In the genomic region with DNA sequence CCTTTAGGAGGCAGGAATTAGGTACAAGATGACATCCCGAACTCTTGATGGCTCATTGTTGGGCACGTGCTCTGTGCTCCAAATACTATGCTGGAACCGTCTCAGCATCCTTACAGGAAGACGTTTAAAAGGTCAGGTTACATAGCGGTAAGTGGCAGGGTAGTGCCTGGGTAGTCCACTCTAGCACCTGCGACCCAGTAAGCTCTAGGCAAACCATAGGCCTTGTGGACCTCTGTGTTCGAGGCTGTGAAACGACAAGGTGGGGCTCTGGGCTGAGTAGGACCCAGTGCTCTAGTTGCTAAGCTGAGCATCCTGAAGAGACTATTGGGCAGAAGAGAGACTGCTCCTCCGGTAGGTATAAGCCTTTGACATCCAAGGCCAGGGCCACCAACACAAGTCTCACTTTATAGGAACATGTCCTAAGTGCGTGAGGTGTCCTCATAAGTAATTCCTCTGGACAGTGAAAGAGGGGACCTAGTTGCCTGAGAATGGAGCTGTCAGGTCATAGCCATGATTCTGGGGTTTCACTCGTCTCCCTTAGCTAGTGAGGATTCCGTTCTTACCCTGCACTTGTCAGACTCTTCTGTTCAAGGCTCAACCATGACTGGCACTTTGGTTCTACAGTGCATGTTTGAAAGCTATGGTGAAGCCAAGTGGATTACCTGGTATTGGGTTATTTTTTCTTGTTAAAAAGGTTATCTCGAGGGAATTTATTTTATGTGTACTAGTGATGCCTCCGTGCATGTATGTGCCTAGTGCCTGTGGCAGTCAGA, we compare ENCODE assay signal across 9 mouse cellular contexts. TPM values are rescaled to one million over a fixed set of nuclear protein-coding genes. Genes with fewer than 3 reads are reported as not detected.
A peak's percentile ranks its signal among the peaks of the same experiment; 100 is the strongest.
DNase-seq lines count a peak whose midpoint lies in the region; ATAC-seq and TF ChIP-seq lines count a peak whose summit lies in the region.
"Had no signal": no experiment of that assay in that cellular context is flagged by ENCODE, and none has a peak within 500 bp of the region (broad histone marks: within the 10 kb centered on the region; RNA-seq: fewer than 3 reads in every experiment).

No protein-coding gene starts in this region.

- no peak overlapping the region for H3K27ac ChIP-seq in gastrocnemius, adult 2 months
- H3K27ac ChIP-seq in neural tube, embryonic 11.5 days (ENCODE audit: low read depth, low read length), result no peak overlapping the region
- H3K27ac ChIP-seq in limb, embryonic 15.5 days, result no peak overlapping the region

- peak overlapping the region; percentile 35 for H3K9ac ChIP-seq in neural tube, embryonic 11.5 days (ENCODE audit: low read length)
- H3K9ac ChIP-seq in limb, embryonic 15.5 days, result no peak overlapping the region; the same call in 1 of the 2 replicates

- intact Hi-C loops in gastrocnemius, adult 2 months (cut with DNase I), result no loop called here

- no peaks in the 10 kb centered on the region for H3K9me3 ChIP-seq in neural tube, embryonic 11.5 days (ENCODE audit: control insufficient read depth, low read length)
- H3K9me3 ChIP-seq in limb, embryonic 15.5 days, result no peaks in the 10 kb centered on the region

- 46% methylated on average over 14 of the region's 14 CpGs for WGBS in neural tube, embryonic 11.5 days
- 46% methylated on average over 14 of the region's 14 CpGs for WGBS in limb, embryonic 15.5 days

- ATAC-seq in neural tube, embryonic 11.5 days (ENCODE audit: insufficient read depth, low FRiP score, low TSS enrichment), result no peak
- ATAC-seq in limb, embryonic 15.5 days (ENCODE audit: insufficient number of reproducible peaks, low FRiP score, low TSS enrichment, low read depth), result no peak
- no peak for ATAC-seq in cerebellum, adult (ENCODE audit: insufficient number of reproducible peaks, low FRiP score, low TSS enrichment)
- no peak for ATAC-seq in monocyte, adult 5-6 weeks (replicated peaks; ENCODE audit: insufficient number of reproducible peaks, low FRiP score, low TSS enrichment, poor library complexity, severe bottlenecking)

- peaks cover 45% of the 10 kb centered on the region for H3K27me3 ChIP-seq in neural tube, embryonic 11.5 days (ENCODE audit: control insufficient read depth, insufficient read depth, low read length)
- H3K27me3 ChIP-seq in limb, embryonic 15.5 days, result peaks cover 76% of the 10 kb centered on the region

- peak overlapping the region; percentile 68 for H3K4me3 ChIP-seq in gastrocnemius, adult 2 months
- peak overlapping the region; percentile 42 for H3K4me3 ChIP-seq in neural tube, embryonic 11.5 days (ENCODE audit: low read depth, low read length)
- H3K4me3 ChIP-seq in limb, embryonic 15.5 days, result peak overlapping the region; percentile 43

- H3K36me3 ChIP-seq in neural tube, embryonic 11.5 days (ENCODE audit: control insufficient read depth, insufficient read depth, low read length), result no peaks in the 10 kb centered on the region
- H3K36me3 ChIP-seq in limb, embryonic 15.5 days, result no peaks in the 10 kb centered on the region

- no peak for DNase-seq in gastrocnemius, adult 2 months
- DNase-seq in gastrocnemius, adult 18-20 months (ENCODE audit: low spot score), result no peak
- peak; percentile 0 for DNase-seq in neural tube, embryonic 11.5 days (ENCODE audit: low spot score)
- DNase-seq in neural tube, embryonic 10.5 days (ENCODE audit: extremely low spot score, low spot score), result no peak
- no peak for DNase-seq in left cerebral cortex, adult 11 months (ENCODE audit: low spot score)

- H3K4me2 ChIP-seq in neural tube, embryonic 11.5 days (ENCODE audit: low read depth), result peak overlapping the region; percentile 78
- peak overlapping the region; percentile 81 for H3K4me2 ChIP-seq in limb, embryonic 15.5 days

- no peak for TF ChIP-seq CTCF in gastrocnemius, adult 2 months (IDR thresholded peaks at IDR 0.05)

- H3K4me1 ChIP-seq in neural tube, embryonic 11.5 days (ENCODE audit: control insufficient read depth, insufficient read depth, low read length), result no peaks in the 10 kb centered on the region; the same call in 1 of the 2 replicates
- peaks cover 13% of the 10 kb centered on the region for H3K4me1 ChIP-seq in limb, embryonic 15.5 days

RNA-seq across cellular contexts. Expression of a gene that starts 13.2 kb away (rescaled TPM):
- total RNA-seq in gastrocnemius, adult 2 months (2021), result not detected
- total RNA-seq in gastrocnemius, adult 18-20 months (2021), result not detected
- polyA plus RNA-seq in neural tube, embryonic 11.5 days (2014; fragmentation: Nextera tagmentation; extraction: Ambion mirVana), result 2.5 and 3.7 TPM in 2 replicates
- 0.71 and 0.87 TPM in 2 replicates for polyA plus RNA-seq in limb, embryonic 15.5 days (2015; fragmentation: Nextera tagmentation; extraction: Ambion mirVana)
- 0.49 TPM in 1 of 3 replicates, not detected in the others for total RNA-seq in monocyte, adult 5-6 weeks (2017)

RNA-seq across cellular contexts. Expression of a gene that starts 16.1 kb away (rescaled TPM):
- not detected for total RNA-seq in gastrocnemius, adult 2 months (2021)
- not detected for total RNA-seq in gastrocnemius, adult 18-20 months (2021)
- not detected in 2 replicates for polyA plus RNA-seq in neural tube, embryonic 11.5 days (2014; fragmentation: Nextera tagmentation; extraction: Ambion mirVana)
- 0.61 and 0.92 TPM in 2 replicates for polyA plus RNA-seq in limb, embryonic 15.5 days (2015; fragmentation: Nextera tagmentation; extraction: Ambion mirVana)
- total RNA-seq in monocyte, adult 5-6 weeks (2017), result not detected in 3 replicates
- polyA plus RNA-seq: cortical plate, adult 2 months had no signal

RNA-seq across cellular contexts. Expression of a gene that starts 17.8 kb away (rescaled TPM):
- total RNA-seq in gastrocnemius, adult 2 months (2021), result not detected
- not detected for total RNA-seq in gastrocnemius, adult 18-20 months (2021)
- polyA plus RNA-seq in neural tube, embryonic 11.5 days (2014; fragmentation: Nextera tagmentation; extraction: Ambion mirVana), result not detected in 2 replicates
- polyA plus RNA-seq in limb, embryonic 15.5 days (2015; fragmentation: Nextera tagmentation; extraction: Ambion mirVana), result not detected in 2 replicates
- not detected in 3 replicates for total RNA-seq in monocyte, adult 5-6 weeks (2017)
- polyA plus RNA-seq: cortical plate, adult 2 months had no signal

RNA-seq across cellular contexts. Expression of a gene that starts 26.4 kb away (rescaled TPM):
- total RNA-seq in gastrocnemius, adult 2 months (2021), result 10 to 100 TPM; 12.9 to 16.0 TPM
- total RNA-seq in gastrocnemius, adult 18-20 months (2021), result 10 to 100 TPM; 14.0 to 15.2 TPM
- 65.8 and 87.4 TPM in 2 replicates for polyA plus RNA-seq in neural tube, embryonic 11.5 days (2014; fragmentation: Nextera tagmentation; extraction: Ambion mirVana)
- polyA plus RNA-seq in limb, embryonic 15.5 days (2015; fragmentation: Nextera tagmentation; extraction: Ambion mirVana), result 47.0 and 55.8 TPM in 2 replicates
- 31.6 to 66.4 TPM (median 33.3 TPM) in 3 replicates for total RNA-seq in monocyte, adult 5-6 weeks (2017)

RNA-seq across cellular contexts. Expression of a gene that starts 33.5 kb away (rescaled TPM):
- total RNA-seq in gastrocnemius, adult 2 months (2021), result 10 to 100 TPM; 29.7 to 32.3 TPM
- 10 to 100 TPM; 27.6 to 30.4 TPM for total RNA-seq in gastrocnemius, adult 18-20 months (2021)
- 120 and 128 TPM in 2 replicates for polyA plus RNA-seq in neural tube, embryonic 11.5 days (2014; fragmentation: Nextera tagmentation; extraction: Ambion mirVana)
- polyA plus RNA-seq in limb, embryonic 15.5 days (2015; fragmentation: Nextera tagmentation; extraction: Ambion mirVana), result 136 and 140 TPM in 2 replicates
- 42.6 to 64.9 TPM (median 43.8 TPM) in 3 replicates for total RNA-seq in monocyte, adult 5-6 weeks (2017)
